Mouse (Mus musculus) intestine, embryonic 16.5 days (tissue): ENCODE measurements at regions not wholly inside any gene's neighbourhood (a gene's known extent, or its start where the extent isn't known, plus 50 kb on each side); places are given as distances from the start of the nearest gene placed in this dataset.
A peak's percentile ranks its signal among the peaks of the same experiment; 100 is the strongest.

Experiments
- ATAC-seq: fragments of 200-750 bp; cut with Nextera tagmentation; 2 replicates; pipeline ENCODE4 v1.8.0; 2017; ENCODE audit warnings: moderate TSS enrichment, moderate library complexity
- H3K27ac ChIP-seq: fragments of 300-500 bp; sonication (generic); 2 replicates; pipeline ENCODE4 v1.5.1; 2014; ENCODE audit warnings: mild to moderate bottlenecking, low read length
- H3K27me3 ChIP-seq: fragments of 300-500 bp; sonication (generic); replicated peaks from 2 replicates; pipeline ENCODE4 v1.6.1; 2014; ENCODE audit warnings: low read length, control low read depth, mixed read lengths; ENCODE audit not compliant: control insufficient read depth, insufficient read depth
- H3K36me3 ChIP-seq: fragments of 300-500 bp; sonication (generic); 2 replicates; pipeline ENCODE4 v1.6.1; 2014; ENCODE audit warnings: low read length, control low read depth; ENCODE audit not compliant: control insufficient read depth, insufficient read depth
- H3K4me1 ChIP-seq: fragments of 300-500 bp; sonication (generic); 2 replicates; pipeline ENCODE4 v1.6.1; 2014; ENCODE audit warnings: low read length, control low read depth, mixed read lengths; ENCODE audit not compliant: control insufficient read depth, insufficient read depth
- H3K4me2 ChIP-seq: fragments of 300-500 bp; sonication (generic); 2 replicates; pipeline ENCODE4 v1.6.1; 2014; ENCODE audit warnings: low read depth, low read length, control low read depth
- H3K4me3 ChIP-seq: fragments of 300-500 bp; sonication (generic); 2 replicates; pipeline ENCODE4 v1.5.1; 2014; ENCODE audit warnings: mild to moderate bottlenecking, low read length
- H3K9ac ChIP-seq: fragments of 300-500 bp; sonication (generic); 2 replicates; pipeline ENCODE4 v1.6.1; 2014; ENCODE audit warnings: low read depth, low read length
- H3K9me3 ChIP-seq: fragments of 300-500 bp; sonication (generic); 2 replicates; pipeline ENCODE4 v1.6.1; 2016; ENCODE audit warnings: low read length, control low read depth; ENCODE audit not compliant: control insufficient read depth
- WGBS: fragments of 180-500 bp; shearing (Covaris S2); extraction: QIAGEN DNeasy Blood & Tissue Kit; methylation state at CpG from one replicate; pipeline ENCODE4 v1.1.7; 2014; 5-methylcytosine and 5-hydroxymethylcytosine counted together

GRCm38 (mm10) chr2:78655156-78655855 lies 212.6 kb upstream of the Ube2e3 start:
- no peak overlapping the region for H3K27ac ChIP-seq
- H3K4me1 ChIP-seq = peaks cover 3% of the 10 kb centered on the region; the same call in 1 of the 2 replicates
- H3K36me3 ChIP-seq = no peaks in the 10 kb centered on the region
- H3K27me3 ChIP-seq = no peaks in the 10 kb centered on the region
- no peak for ATAC-seq
- no peak overlapping the region for H3K4me2 ChIP-seq
- no peak overlapping the region for H3K4me3 ChIP-seq
- no peaks in the 10 kb centered on the region for H3K9me3 ChIP-seq
- 66% methylated on average over 7 of the region's 7 CpGs for WGBS
- no peak overlapping the region for H3K9ac ChIP-seq

DNA sequence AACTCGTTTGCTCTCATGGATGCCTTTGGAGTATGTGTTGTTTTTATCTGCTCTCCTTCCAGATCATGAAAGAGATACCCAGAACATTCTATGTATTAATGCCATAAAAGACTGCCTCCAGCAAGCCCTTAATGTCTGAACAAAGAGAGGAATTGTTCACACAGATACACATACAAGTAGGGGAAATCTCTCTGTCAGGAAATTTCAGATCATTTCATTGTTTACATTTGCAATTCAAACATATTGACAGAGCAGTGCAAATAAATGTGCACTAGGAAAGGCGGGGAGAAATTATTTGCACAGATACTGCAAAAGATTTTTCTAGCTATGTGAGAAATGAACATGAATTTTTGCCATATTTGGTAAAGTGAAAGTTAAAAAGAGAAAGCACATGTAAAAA lies 216.4 kb upstream of the Ube2e3 start:
- H3K9me3 ChIP-seq = no peaks in the 10 kb centered on the region
- H3K4me2 ChIP-seq = no peak overlapping the region
- H3K36me3 ChIP-seq = no peaks in the 10 kb centered on the region
- H3K4me3 ChIP-seq = no peak overlapping the region
- H3K9ac ChIP-seq = no peak overlapping the region
- no peaks in the 10 kb centered on the region for H3K27me3 ChIP-seq
- peaks cover 3% of the 10 kb centered on the region; the same call in 1 of the 2 replicates for H3K4me1 ChIP-seq
- H3K27ac ChIP-seq = no peak overlapping the region
- 26% methylated on average over 2 of the region's 2 CpGs for WGBS
- 0 out of 2 replicates have a peak, but pooled peaks have one; percentile 31 for ATAC-seq

GRCm38 (mm10) chr2:78640361-78640760 lies 227.6 kb upstream of the Ube2e3 start:
- Histone ChIP-seq H3K4me2 (no peak overlapping the region), H3K9me3 (no peaks in the 10 kb centered on the region), H3K36me3 (no peaks in the 10 kb centered on the region), H3K4me1 (no peaks in the 10 kb centered on the region), H3K9ac (no peak overlapping the region), H3K4me3 (no peak overlapping the region), H3K27ac (no peak overlapping the region), H3K27me3 (no peaks in the 10 kb centered on the region)
- WGBS = 72% methylated on average over 6 of the region's 6 CpGs
- no peak for ATAC-seq

- H3K4me1 ChIP-seq = no peaks in the 10 kb centered on the region
- no peaks in the 10 kb centered on the region for H3K36me3 ChIP-seq
- 79% methylated on average over 4 of the region's 4 CpGs for WGBS
- no peak overlapping the region for H3K9ac ChIP-seq
- no peaks in the 10 kb centered on the region for H3K9me3 ChIP-seq
- H3K27ac ChIP-seq = no peak overlapping the region
- H3K4me2 ChIP-seq = no peak overlapping the region
- no peak for ATAC-seq
- no peaks in the 10 kb centered on the region for H3K27me3 ChIP-seq
- H3K4me3 ChIP-seq = no peak overlapping the region
These were observed 242.7 kb upstream of the Ube2e3 start for GRCm38 (mm10) chr2:78625264-78625663.

DNA sequence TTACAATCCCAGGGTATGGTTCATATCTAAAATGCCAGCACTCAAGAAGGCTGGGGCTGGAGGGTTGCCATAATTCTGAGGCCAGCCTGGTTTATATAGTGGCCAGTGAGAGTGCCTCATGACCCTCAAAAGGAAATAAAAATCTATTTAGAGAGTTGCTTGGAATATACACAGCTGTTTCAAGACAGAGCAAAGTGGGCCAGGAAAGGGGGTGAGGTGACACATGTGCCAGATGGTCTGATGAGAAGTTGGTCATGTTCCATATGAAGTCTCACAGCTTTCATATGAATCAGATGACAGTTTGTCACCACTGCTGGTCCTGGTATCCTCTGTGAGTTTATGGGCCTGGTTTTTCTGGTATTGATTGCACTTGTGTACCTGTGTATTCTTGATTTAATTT lies 261.5 kb upstream of the Ube2e3 start:
- no peaks in the 10 kb centered on the region for H3K27me3 ChIP-seq
- H3K4me2 ChIP-seq = no peak overlapping the region
- H3K36me3 ChIP-seq = no peaks in the 10 kb centered on the region
- H3K4me3 ChIP-seq = no peak overlapping the region
- ATAC-seq = no peak
- no peaks in the 10 kb centered on the region for H3K9me3 ChIP-seq
- H3K9ac ChIP-seq = no peak overlapping the region
- no peak overlapping the region for H3K27ac ChIP-seq
- no peaks in the 10 kb centered on the region for H3K4me1 ChIP-seq

DNA sequence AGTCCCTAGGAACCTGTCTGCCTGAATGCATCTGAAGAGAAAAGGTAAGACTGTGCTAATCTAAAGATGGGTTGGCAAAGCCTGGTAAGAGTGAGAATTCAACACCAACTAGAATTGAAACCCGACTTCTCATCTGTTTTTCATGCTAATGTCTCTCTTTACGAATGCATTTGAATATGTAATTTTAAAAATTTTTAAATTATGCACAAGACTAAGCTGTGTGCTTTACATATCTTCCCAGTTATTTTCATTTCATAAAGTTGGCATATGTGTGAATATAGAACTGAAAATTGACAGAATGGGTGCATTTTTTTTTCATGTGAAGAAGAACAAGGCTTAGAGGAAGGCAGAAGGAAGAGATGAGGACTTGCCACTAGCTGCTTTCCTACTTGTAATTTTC lies 267.2 kb upstream of the Ube2e3 start:
- H3K36me3 ChIP-seq = no peaks in the 10 kb centered on the region
- no peak overlapping the region for H3K4me3 ChIP-seq
- no peaks in the 10 kb centered on the region for H3K9me3 ChIP-seq
- no peak overlapping the region for H3K27ac ChIP-seq
- no peaks in the 10 kb centered on the region for H3K4me1 ChIP-seq
- no peaks in the 10 kb centered on the region for H3K27me3 ChIP-seq
- 92% methylated on average over 2 of the region's 2 CpGs for WGBS
- no peak overlapping the region for H3K4me2 ChIP-seq
- ATAC-seq = no peak
- no peak overlapping the region for H3K9ac ChIP-seq

GRCm38 (mm10) chr2:78598039-78598438 lies 269.9 kb upstream of the Ube2e3 start:
- Histone ChIP-seq H3K4me2 (no peak overlapping the region), H3K9me3 (no peaks in the 10 kb centered on the region), H3K4me3 (no peak overlapping the region), H3K9ac (no peak overlapping the region), H3K36me3 (no peaks in the 10 kb centered on the region), H3K27ac (no peak overlapping the region), H3K27me3 (no peaks in the 10 kb centered on the region), H3K4me1 (no peaks in the 10 kb centered on the region)
- no peak for ATAC-seq
- 90% methylated on average over 8 of the region's 8 CpGs for WGBS

- no peak for ATAC-seq
These were observed 271.7 kb upstream of the Ube2e3 start for GRCm38 (mm10) chr2:78596251-78596650.

GRCm38 (mm10) chr2:78580013-78580412 lies 287.9 kb upstream of the Ube2e3 start:
- Histone ChIP-seq H3K4me2 (no peak overlapping the region), H3K27me3 (no peaks in the 10 kb centered on the region), H3K27ac (no peak overlapping the region), H3K36me3 (no peaks in the 10 kb centered on the region), H3K9me3 (no peaks in the 10 kb centered on the region), H3K9ac (no peak overlapping the region), H3K4me1 (no peaks in the 10 kb centered on the region), H3K4me3 (no peak overlapping the region)
- 34% methylated on average over 6 of the region's 6 CpGs for WGBS
- no peak for ATAC-seq

More at GRCm38 (mm10) chr2:78596251-78596650, 271.7 kb upstream of the Ube2e3 start:
- Histone ChIP-seq H3K36me3 (no peaks in the 10 kb centered on the region), H3K9ac (no peak overlapping the region), H3K4me2 (no peak overlapping the region), H3K27me3 (no peaks in the 10 kb centered on the region), H3K4me1 (no peaks in the 10 kb centered on the region), H3K27ac (no peak overlapping the region), H3K9me3 (no peaks in the 10 kb centered on the region), H3K4me3 (no peak overlapping the region)
- 52% methylated on average over 2 of the region's 2 CpGs for WGBS

DNA sequence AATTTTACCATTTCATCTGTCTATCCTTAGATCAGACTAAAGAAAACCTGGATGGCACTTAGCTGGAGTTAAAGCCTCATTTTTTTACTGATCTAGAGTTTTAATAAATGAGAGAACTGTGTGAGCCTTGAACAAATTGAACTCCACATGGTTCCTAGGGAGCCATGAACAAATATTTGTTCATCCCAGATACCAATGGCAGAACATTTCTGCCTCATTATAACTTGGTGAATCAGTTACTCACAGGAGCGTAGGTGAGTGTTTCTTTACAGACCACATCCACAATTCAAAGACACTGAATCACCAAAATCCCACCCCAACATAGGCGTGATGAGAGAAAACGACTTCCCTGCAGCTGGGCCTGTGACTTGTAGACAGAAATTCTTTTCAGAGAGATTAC lies 295.4 kb upstream of the Ube2e3 start:
- Histone ChIP-seq H3K4me2 (no peak overlapping the region), H3K9me3 (no peaks in the 10 kb centered on the region), H3K9ac (no peak overlapping the region), H3K4me3 (no peak overlapping the region), H3K27me3 (no peaks in the 10 kb centered on the region), H3K4me1 (no peaks in the 10 kb centered on the region), H3K36me3 (no peaks in the 10 kb centered on the region), H3K27ac (no peak overlapping the region)
- WGBS = 53% methylated on average over 3 of the region's 3 CpGs
- ATAC-seq = no peak
